Mouse (Mus musculus): Measurements from ENCODE around the gene Cnih1. TPM values are rescaled to one million over a fixed set of nuclear protein-coding genes. Genes with fewer than 3 reads are reported as not detected.
A peak's percentile ranks its signal among the peaks of the same experiment; 100 is the strongest.

Gene Cnih1
- polyA plus RNA-seq, 1 experiment: 71.4 TPM

DNA sequence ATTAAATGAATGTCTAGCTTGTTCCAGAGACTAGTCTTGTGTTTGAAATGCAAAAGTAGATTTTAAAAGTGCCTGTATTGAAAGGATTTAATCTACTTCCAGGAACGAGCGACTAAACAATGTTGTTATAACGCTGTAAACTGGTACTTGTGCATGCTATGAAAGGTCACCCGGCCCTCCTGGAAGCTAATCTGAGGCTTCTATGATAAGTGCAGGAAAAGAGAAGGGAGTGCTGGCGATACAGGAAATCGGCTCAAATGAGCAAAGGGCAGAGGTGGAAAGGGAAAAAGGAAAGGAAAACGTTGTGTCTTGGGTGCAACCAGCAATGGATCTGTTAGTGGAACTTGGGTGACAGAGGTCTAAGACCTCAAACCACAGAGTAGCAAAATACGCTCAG lies 292 bp upstream of the Cnih1 start:
- Histone ChIP-seq H3K4me1 (ENCODE audit: control insufficient read depth, insufficient read depth, low read length) (peaks cover 4% of the 10 kb centered on the region; the same call in 1 of the 2 replicates), H3K27me3 (replicated peaks; ENCODE audit: control insufficient read depth, insufficient read depth, low read length) (no peaks in the 10 kb centered on the region), H3K4me3 (ENCODE audit: insufficient read depth, low read depth, low read length) (no peak overlapping the region), H3K36me3 (ENCODE audit: control insufficient read depth, insufficient read depth, low read length) (no peaks in the 10 kb centered on the region), H3K27ac (ENCODE audit: insufficient read depth, low read depth, low read length) (peak overlapping the region; percentile 28; the same call in 1 of the 2 replicates)
- no peak for DNase-seq
- TF ChIP-seq POLR2A (IDR thresholded peaks at IDR 0.05; ENCODE audit: low read depth, low read length): no peak
- TF ChIP-seq CTCF (conservative IDR thresholded peaks at IDR 0.05; ENCODE audit: insufficient read depth, insufficient read length, low read depth, low read length): no peak
- 17% methylated on average over 8 of the region's 8 CpGs for WGBS

DNA sequence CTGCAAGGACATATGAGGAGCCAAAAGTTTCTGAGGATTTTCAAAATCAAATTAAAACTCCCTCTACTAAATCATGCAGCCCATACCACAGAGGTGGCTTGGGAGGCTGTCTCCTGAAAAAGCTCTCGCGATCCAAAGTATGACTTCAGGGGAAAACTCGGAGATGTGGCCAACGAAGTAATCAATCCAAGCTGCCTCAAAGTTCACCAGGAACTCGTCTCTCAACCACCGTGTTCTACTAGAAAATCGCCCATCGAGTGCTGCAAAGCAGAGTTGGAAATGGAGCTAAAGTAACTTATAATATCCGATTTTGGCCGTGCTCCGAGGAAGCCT lies 791 bp downstream of the Cnih1 start:
- no peaks in the 10 kb centered on the region for H3K27me3 ChIP-seq (replicated peaks; ENCODE audit: control insufficient read depth, insufficient read depth, low read length)
- H3K27ac ChIP-seq (ENCODE audit: insufficient read depth, low read depth, low read length): no peak overlapping the region; the same call in 1 of the 2 replicates
- WGBS: under 1% methylated on average over 11 of the region's 11 CpGs
- DNase-seq: no peak
- H3K4me1 ChIP-seq (ENCODE audit: control insufficient read depth, insufficient read depth, low read length): peaks cover 4% of the 10 kb centered on the region; the same call in 1 of the 2 replicates
- TF ChIP-seq CTCF (conservative IDR thresholded peaks at IDR 0.05; ENCODE audit: insufficient read depth, insufficient read length, low read depth, low read length) (no peak), POLR2A (IDR thresholded peaks at IDR 0.05; ENCODE audit: low read depth, low read length) (no peak)
- peak overlapping the region; percentile 95 for H3K4me3 ChIP-seq (ENCODE audit: insufficient read depth, low read depth, low read length)
- H3K36me3 ChIP-seq (ENCODE audit: control insufficient read depth, insufficient read depth, low read length): no peaks in the 10 kb centered on the region

- TF ChIP-seq CTCF (conservative IDR thresholded peaks at IDR 0.05; ENCODE audit: insufficient read depth, insufficient read length, low read depth, low read length): no peak
- TF ChIP-seq POLR2A (IDR thresholded peaks at IDR 0.05; ENCODE audit: low read depth, low read length): no peak
Measured at GRCm38 (mm10) chr14:46785247-46785646, 3.0 kb downstream of the Cnih1 start.

GRCm38 (mm10) chr14:46783327-46783926 lies 4.8 kb downstream of the Cnih1 start:
- H3K36me3 ChIP-seq (ENCODE audit: control insufficient read depth, insufficient read depth, low read length): peaks cover 2% of the 10 kb centered on the region; the same call in 1 of the 2 replicates
- DNase-seq: no peak
- peaks cover 4% of the 10 kb centered on the region; the same call in 1 of the 2 replicates for H3K4me1 ChIP-seq (ENCODE audit: control insufficient read depth, insufficient read depth, low read length)
- 76% methylated on average over 10 of the region's 10 CpGs for WGBS
- H3K27ac ChIP-seq (ENCODE audit: insufficient read depth, low read depth, low read length): no peak overlapping the region
- no peak for TF ChIP-seq POLR2A (IDR thresholded peaks at IDR 0.05; ENCODE audit: low read depth, low read length)
- no peak for TF ChIP-seq CTCF (conservative IDR thresholded peaks at IDR 0.05; ENCODE audit: insufficient read depth, insufficient read length, low read depth, low read length)
- no peak overlapping the region for H3K4me3 ChIP-seq (ENCODE audit: insufficient read depth, low read depth, low read length)
- no peaks in the 10 kb centered on the region for H3K27me3 ChIP-seq (replicated peaks; ENCODE audit: control insufficient read depth, insufficient read depth, low read length)

More at GRCm38 (mm10) chr14:46785247-46785646, 3.0 kb downstream of the Cnih1 start:
- no peak overlapping the region for H3K27ac ChIP-seq (ENCODE audit: insufficient read depth, low read depth, low read length)
- peaks cover 4% of the 10 kb centered on the region; the same call in 1 of the 2 replicates for H3K4me1 ChIP-seq (ENCODE audit: control insufficient read depth, insufficient read depth, low read length)
- DNase-seq: no peak
- 89% methylated on average over 5 of the region's 5 CpGs for WGBS
- H3K4me3 ChIP-seq (ENCODE audit: insufficient read depth, low read depth, low read length): no peak overlapping the region
- H3K36me3 ChIP-seq (ENCODE audit: control insufficient read depth, insufficient read depth, low read length): no peaks in the 10 kb centered on the region
- H3K27me3 ChIP-seq (replicated peaks; ENCODE audit: control insufficient read depth, insufficient read depth, low read length): no peaks in the 10 kb centered on the region

DNA sequence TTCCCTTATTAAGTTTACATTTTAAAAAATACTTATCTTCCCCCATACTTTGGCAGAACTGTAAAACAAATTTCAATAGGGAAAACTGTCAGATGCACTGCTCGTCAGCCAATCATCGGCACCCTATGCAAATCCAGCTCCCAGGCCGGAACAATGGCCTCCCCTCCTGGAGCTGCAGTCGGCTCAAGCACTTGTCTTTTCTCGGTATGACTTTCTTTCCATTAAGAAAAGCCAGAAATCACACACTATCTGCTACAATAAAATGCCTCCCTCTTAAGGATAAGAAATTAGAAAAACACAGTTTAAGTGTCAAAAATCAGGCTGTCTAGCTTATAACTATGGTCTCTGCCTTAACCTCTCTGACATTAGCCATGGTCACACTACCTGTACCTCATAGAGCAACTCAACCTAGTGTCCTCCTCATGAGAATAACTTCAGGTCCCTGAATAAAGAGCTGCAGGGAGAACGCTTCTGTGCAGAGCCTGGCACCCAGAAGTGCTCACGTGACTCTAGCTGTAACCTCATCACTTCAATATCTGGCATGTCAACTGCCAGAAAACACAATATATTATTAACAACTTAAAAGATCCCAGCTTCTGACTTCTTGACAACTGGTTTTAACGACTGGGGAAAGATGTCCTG lies 5.9 kb downstream of the Cnih1 start:
- no peak for DNase-seq
- Histone ChIP-seq H3K27ac (ENCODE audit: insufficient read depth, low read depth, low read length) (no peak overlapping the region), H3K36me3 (ENCODE audit: control insufficient read depth, insufficient read depth, low read length) (peaks cover 2% of the 10 kb centered on the region; the same call in 1 of the 2 replicates), H3K27me3 (replicated peaks; ENCODE audit: control insufficient read depth, insufficient read depth, low read length) (no peaks in the 10 kb centered on the region), H3K4me3 (ENCODE audit: insufficient read depth, low read depth, low read length) (no peak overlapping the region), H3K4me1 (ENCODE audit: control insufficient read depth, insufficient read depth, low read length) (peaks cover 4% of the 10 kb centered on the region; the same call in 1 of the 2 replicates)
- TF ChIP-seq CTCF (conservative IDR thresholded peaks at IDR 0.05; ENCODE audit: insufficient read depth, insufficient read length, low read depth, low read length): no peak
- TF ChIP-seq POLR2A (IDR thresholded peaks at IDR 0.05; ENCODE audit: low read depth, low read length): no peak
- 78% methylated on average over 8 of the region's 8 CpGs for WGBS

DNA sequence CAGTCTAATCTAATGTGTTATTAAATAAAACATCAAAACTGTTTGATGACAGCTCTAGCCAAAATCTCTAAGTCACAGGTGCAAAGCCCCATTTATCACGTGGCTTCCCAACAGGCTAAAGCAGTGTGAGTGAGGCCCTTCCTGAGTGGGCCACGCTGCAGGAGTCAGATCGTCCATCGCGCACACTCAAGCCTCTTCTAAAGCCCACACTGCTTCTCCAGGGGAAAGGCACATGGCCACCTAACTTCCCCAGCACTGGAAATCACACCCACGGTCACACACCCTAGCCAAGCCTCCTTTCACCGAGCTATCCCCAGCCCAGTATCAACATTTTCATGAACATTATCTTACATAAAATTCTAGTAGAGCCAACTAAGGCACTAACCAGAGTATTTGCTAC lies 7.1 kb downstream of the Cnih1 start:
- TF ChIP-seq CTCF (conservative IDR thresholded peaks at IDR 0.05; ENCODE audit: insufficient read depth, insufficient read length, low read depth, low read length) (no peak), POLR2A (IDR thresholded peaks at IDR 0.05; ENCODE audit: low read depth, low read length) (no peak)
- H3K27me3 ChIP-seq (replicated peaks; ENCODE audit: control insufficient read depth, insufficient read depth, low read length): no peaks in the 10 kb centered on the region
- no peaks in the 10 kb centered on the region for H3K4me1 ChIP-seq (ENCODE audit: control insufficient read depth, insufficient read depth, low read length)
- H3K27ac ChIP-seq (ENCODE audit: insufficient read depth, low read depth, low read length): no peak overlapping the region
- WGBS: 92% methylated on average over 7 of the region's 7 CpGs
- peaks cover 2% of the 10 kb centered on the region; the same call in 1 of the 2 replicates for H3K36me3 ChIP-seq (ENCODE audit: control insufficient read depth, insufficient read depth, low read length)
- DNase-seq: no peak
- no peak overlapping the region for H3K4me3 ChIP-seq (ENCODE audit: insufficient read depth, low read depth, low read length)

DNA sequence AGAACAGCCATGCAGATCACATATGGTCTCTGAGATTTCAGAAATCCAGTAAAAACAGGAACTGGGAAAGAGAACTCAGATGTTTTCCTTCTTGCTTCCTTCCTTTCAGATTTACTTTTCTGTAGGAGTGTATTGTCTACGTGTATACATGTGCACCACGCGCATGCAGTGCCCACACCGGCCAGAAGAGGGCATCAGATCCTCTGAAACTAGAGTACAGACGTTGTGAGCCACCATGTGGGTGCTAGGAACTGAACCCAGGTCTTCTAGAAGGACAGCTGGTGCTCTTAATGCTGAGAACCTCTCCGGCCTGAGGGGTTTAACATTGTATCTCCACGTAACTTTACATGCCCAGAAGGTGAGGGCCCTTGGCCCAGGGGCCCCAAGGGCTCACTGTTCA lies 9.0 kb downstream of the Cnih1 start:
- 97% methylated on average over 7 of the region's 7 CpGs for WGBS
- no peak overlapping the region for H3K27ac ChIP-seq (ENCODE audit: insufficient read depth, low read depth, low read length)
- no peaks in the 10 kb centered on the region for H3K27me3 ChIP-seq (replicated peaks; ENCODE audit: control insufficient read depth, insufficient read depth, low read length)
- DNase-seq: no peak
- H3K4me3 ChIP-seq (ENCODE audit: insufficient read depth, low read depth, low read length): no peak overlapping the region
- no peak for TF ChIP-seq POLR2A (IDR thresholded peaks at IDR 0.05; ENCODE audit: low read depth, low read length)
- peak; percentile 30; the same call in 1 of the 2 replicates for TF ChIP-seq CTCF (conservative IDR thresholded peaks at IDR 0.05; ENCODE audit: insufficient read depth, insufficient read length, low read depth, low read length)
- H3K4me1 ChIP-seq (ENCODE audit: control insufficient read depth, insufficient read depth, low read length): no peaks in the 10 kb centered on the region
- H3K36me3 ChIP-seq (ENCODE audit: control insufficient read depth, insufficient read depth, low read length): peaks cover 2% of the 10 kb centered on the region; the same call in 1 of the 2 replicates
